Mouse (Mus musculus): ENCODE data around the gene Olfr1394.
"Not testable (repeated sequence)": the region's sequence is repeated elsewhere in the genome, so short reads cannot be mapped to it uniquely, and the experiment has no call there.

Gene Olfr1394

DNA sequence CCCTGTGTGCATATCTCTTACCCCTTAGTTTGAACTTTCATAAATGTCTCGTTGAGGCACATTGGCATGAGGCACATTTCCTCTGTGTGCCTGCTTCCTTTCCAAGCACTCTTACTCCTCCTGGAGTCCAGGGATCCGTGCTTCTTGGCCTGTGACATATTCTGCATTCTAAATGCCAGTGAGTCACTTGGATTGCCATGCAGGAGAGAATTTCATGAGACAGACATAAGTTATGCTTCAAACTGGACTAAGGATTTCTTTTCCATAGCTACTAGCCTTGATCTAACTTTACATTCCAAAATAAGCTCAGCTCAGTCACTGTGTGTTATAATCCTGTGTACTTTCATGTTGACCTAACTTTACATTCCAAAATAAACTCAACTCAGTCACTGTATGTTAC is 36.9 kb downstream of the Olfr1394 start:
- DNase-seq = no peak

GRCm38 (mm10) chr11:49194771-49195170 is 40.6 kb downstream of the Olfr1394 start:
- DNase-seq = not testable (repeated sequence)

GRCm38 (mm10) chr11:49195819-49196322 is 41.7 kb downstream of the Olfr1394 start:
- peak; percentile 48 for DNase-seq

GRCm38 (mm10) chr11:49200666-49201065 is 46.5 kb downstream of the Olfr1394 start:
- no peak for DNase-seq

GRCm38 (mm10) chr11:49201142-49201541 is 47.0 kb downstream of the Olfr1394 start:
- no peak for DNase-seq

DNA sequence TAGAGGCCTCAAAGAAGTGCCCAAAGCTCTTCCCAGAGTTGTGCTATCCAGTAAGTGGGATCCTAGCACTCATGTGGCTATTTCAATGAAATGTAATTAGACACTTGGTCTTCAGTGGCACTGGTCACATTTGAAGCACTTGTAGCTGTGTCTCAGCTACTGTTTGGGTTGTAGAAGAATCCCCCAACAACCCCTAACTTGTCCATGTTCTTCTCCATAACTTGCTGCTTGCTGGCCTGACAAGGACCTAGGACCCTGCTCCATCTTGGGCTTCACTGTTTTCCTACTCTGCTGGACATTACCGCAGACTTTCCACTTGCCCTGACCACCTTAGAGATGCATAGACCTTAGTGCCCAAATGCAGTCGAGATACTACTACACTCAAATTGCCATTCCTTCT is 47.9 kb downstream of the Olfr1394 start:
- no peak for DNase-seq

DNA sequence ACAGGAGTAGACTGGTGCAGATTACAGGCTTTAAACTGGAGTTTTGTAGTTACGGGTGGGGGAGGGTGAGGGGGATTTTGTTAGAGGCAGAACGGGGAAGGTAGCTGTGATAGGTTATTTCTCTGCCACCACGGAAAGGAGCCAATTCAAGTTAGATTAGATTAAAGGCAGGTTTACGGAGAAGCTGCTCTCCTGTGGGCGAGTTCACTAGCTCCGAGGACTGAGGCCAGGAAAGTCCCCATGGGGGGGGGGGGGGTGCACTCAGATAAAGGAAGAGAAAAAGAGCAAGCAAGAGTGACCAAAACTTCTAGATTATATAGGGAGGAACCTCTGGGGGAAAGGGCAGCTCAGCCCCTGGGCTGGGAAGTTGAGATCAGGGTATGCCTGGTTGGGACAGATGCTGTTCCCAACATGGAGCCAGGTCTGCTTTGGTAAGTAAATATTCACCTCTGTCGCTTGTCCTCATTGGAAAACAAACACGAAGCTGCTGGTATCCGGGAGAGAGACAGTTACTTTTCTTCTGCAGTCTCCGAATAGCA is 48.4 kb downstream of the Olfr1394 start:
- DNase-seq = no peak

GRCm38 (mm10) chr11:49203129-49203768 is 49.1 kb downstream of the Olfr1394 start, which contains the start of gene Zfp62:
Gene Zfp62 (plus strand): TSS chr11:49203292.
- DNase-seq = peak; percentile 88

- peak; percentile 64 for DNase-seq
Observed at GRCm38 (mm10) chr11:49203771-49204497, 49.8 kb downstream of the Olfr1394 start.

DNA sequence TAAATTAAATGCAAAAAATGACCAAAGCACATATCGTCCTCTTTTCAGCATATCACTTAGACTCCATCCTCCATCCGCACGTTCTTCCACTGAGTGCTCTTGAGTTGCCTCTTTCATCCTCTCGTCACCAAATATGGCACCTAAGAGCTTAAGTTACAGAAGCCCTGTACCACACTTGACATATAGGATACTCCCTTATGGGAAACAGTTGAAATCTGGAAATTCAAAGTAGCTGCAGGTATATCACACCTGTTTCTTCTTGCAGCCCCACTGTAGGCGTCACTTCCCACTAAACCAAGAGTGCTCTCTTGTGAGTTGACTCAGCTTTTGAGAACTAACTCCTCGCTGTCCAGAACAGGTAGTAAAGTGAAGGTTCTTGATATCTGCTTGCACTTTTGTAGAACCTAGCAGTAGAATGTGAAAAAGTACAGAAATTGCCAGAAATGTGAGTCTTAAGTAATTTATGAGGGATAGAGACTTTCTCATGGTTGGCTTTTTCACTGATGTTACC is 51.0 kb downstream of the Olfr1394 start:
- no peak for DNase-seq

- DNase-seq = no peak
Observed at GRCm38 (mm10) chr11:49207495-49207894, 53.3 kb downstream of the Olfr1394 start.
